Mouse (Mus musculus) inflammation-experienced regulatory T-cells (primary cell): ENCODE data around the gene Ctsl. TPM values are rescaled to one million over a fixed set of nuclear protein-coding genes. Genes with fewer than 3 reads are reported as not detected.

Experiments used
- polyA plus RNA-seq, 2 experiments: library from polyadenylated mRNA; unstranded; fragments of 100-300 nt; shearing (Covaris generic); gene quantifications; one replicate each; pipeline ENCODE4 v1.2.1; 2017

Gene Ctsl
- 10 to 100 TPM; 10.0 to 11.7 TPM for polyA plus RNA-seq

GRCm38 (mm10) chr13:64370173-64370940, at the start of gene Ctsl:
Ctsl (minus strand) TSS chr13:64370890.

GRCm38 (mm10) chr13:64312024-64312915, 58.4 kb downstream of the Ctsl start, which contains the start of gene Aaed1:
Aaed1 (minus strand) TSS chr13:64312710.

Other genes starting within 250 kb of the Ctsl start
- gene Slc35d2, start 241.5 kb downstream of the Ctsl start, polyA plus RNA-seq: 10 to 100 TPM; 27.4 to 28.9 TPM
- 1 to 10 TPM; 7.0 to 9.5 TPM for gene Zfp367, start 217.7 kb downstream of the Ctsl start, polyA plus RNA-seq
- 10 to 100 TPM; 27.8 to 31.1 TPM for gene Habp4, start 209.1 kb downstream of the Ctsl start, polyA plus RNA-seq
- gene Cdc14b, start 95.6 kb downstream of the Ctsl start, polyA plus RNA-seq: 1 to 10 TPM; 4.5 to 6.2 TPM
- 10 to 100 TPM; 35.3 to 39.0 TPM for gene Aaed1, start 58.2 kb downstream of the Ctsl start, polyA plus RNA-seq
- gene Cdk20, start 61.4 kb upstream of the Ctsl start, polyA plus RNA-seq: 1 to 10 TPM; 4.8 to 6.0 TPM
- gene Fam240b, start 126.9 kb upstream of the Ctsl start, polyA plus RNA-seq: under 1 TPM in 1 of 2 experiments, not detected in 1; 0.34 TPM